Mouse (Mus musculus): ENCODE results near the gene Crip1.
"Not testable (repeated sequence)": the region's sequence is repeated elsewhere in the genome, so short reads cannot be mapped to it uniquely, and the experiment has no call there.

Gene Crip1

DNA sequence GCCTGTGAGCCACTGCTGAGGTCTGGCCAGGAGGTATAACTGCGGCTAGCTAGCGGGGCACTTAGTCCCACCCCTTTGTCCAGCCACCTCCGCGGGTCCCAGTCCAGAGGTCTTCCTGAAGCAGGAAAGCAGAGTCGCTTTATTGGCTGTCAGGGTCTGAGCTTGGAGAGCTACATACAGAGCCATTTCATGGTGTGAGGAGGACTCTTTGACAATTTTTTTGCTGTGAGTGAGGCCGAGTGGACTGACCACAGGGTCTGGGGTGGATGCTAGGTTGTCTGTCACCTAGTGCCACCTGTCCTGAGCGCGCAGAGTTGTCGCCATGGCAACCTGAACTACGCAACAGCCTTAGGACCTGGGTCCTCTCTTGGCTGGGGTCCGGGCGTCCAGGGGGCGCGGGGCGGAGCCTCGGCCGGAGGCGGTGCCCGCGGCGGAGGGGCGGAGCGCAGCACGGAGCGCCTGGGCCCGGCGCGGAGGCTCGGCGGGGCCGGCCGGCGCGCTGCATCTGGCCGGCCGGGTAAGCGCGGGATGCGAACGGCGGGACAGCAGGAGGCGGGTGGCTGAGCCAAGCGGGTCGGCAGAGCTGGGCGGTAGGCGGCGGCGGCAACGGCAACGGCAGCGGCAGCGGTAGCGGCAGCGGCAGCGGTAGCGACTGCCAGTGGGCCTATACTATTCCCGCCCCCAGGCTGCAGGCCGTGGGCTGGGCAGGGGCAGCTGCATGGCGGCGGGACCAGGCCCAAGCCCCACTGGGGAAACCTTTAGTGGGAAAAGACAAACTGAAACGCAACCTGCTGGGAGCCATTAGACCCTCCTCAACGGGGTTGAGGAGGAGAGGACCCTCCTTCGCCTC lies 39.6 kb downstream of the Crip1 start, which contains the start of gene Tmem121:
Gene Tmem121, plus strand, starts transcription at position 489 of the 850 bp plus-strand sequence.
- no peak for DNase-seq

DNA sequence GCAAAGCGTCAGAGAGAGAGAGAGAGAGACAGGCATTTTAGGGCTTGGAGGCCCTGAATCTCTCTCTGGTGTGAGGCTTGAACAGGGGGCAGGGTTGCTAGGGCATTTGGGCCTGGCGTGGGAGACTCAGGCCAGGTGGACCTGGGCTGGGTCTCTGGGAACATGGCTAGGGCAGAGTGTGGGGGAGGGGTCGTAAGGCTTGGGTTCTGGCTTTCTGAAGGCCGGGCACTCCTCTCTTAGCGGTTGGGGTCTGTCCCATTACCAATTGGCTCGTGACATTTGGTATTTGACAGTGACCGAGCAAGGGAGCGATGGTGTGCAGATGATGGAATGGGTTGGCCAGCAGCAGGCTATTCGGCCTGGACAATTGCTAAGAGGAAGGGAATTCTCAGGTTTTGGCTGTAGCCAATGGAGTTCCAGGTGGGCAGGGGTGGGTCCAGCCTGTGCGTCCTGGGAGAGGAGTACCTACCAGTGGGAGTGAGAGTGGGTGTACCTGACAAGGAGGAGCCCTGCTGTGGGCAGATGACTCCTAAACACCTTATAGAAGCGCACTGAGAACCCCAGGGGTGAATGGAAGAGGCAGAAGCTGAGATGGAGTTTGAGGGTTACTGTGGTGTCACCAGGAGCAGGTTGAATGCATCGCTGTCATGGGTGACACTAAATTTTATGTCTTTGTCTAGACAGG lies 40.4 kb downstream of the Crip1 start:
- DNase-seq = no peak

GRCm38 (mm10) chr12:113187011-113187375 lies 40.9 kb downstream of the Crip1 start:
- DNase-seq = no peak

DNA sequence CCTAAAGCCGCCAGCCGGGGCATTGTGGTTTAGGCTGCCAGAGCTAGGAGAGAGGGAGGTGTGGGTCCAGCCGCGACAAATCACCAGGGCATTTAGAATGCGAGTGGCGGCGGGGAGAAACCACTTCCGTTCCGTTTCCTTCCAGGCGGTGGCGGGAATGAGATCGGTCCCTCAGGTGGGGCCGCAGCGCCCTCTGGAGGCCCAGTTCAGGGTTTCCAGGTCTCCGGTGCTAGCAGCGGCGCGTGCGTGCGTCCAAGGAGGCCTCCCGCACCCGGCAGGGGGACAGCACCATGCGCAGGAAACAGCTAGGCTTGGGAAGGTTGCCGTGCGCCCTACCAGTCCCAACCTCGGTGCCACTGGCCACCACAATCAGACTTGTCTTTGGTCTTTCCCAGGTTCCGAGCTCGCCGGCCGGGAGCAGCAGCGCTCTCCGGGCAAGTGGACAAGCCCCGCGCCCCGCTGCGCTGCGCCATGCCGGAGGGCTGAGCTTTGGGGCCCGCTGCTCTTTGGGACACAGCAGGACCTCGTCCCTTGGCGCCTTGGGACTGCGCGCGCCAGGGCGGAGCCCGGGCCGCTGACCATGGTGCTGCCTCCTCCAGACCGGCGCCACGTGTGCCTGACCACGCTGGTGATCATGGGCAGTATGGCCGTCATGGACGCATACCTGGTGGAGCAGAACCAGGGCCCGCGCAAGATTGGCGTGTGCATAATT lies 41.6 kb downstream of the Crip1 start:
- DNase-seq = peak; percentile 46

DNA sequence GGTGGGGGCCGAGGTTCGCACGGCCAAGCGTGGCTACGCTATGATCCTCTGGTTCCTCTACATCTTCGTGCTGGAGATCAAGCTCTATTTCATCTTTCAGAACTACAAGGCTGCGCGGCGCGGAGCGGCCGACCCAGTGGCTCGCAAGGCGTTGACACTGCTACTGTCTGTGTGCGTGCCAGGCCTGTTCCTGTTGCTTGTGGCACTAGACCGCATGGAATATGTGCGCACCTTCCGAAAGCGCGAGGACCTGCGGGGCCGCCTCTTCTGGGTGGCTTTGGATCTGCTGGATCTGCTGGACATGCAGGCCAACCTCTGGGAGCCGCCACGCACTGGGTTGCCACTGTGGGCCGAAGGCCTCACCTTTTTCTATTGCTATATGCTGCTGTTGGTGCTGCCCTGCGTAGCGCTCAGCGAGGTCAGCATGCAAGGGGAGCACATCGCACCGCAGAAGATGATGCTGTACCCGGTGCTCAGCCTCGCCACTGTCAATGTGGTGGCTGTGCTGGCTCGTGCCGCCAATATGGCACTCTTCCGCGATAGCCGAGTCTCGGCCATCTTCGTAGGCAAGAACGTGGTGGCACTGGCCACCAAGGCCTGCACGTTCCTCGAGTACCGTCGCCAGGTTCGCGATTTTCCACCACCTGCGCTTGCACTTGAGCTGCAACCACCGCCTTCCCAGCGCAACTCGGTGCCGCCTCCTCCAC lies 42.4 kb downstream of the Crip1 start:
- DNase-seq = no peak

DNA sequence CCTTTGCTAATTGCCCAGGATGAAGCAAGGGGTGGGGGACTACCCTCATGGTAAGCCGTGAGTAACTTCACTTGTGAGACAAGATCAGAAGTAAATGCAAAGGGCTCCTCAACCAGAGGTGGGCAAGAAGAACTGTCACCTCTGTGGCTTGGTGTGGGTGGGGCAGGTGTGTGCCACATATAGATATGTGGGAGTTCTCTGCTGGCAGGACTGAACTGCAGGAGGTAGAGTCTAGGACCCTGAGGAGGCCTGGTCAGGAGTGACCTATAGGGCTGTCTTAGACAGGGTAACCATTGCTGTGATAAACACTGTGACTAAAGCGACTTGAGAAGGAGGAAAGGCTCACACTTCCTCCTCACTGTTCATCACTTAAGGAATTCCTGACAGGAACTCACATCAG lies 47.3 kb downstream of the Crip1 start:
- DNase-seq = no peak

GRCm38 (mm10) chr12:113199132-113199531 lies 53.0 kb downstream of the Crip1 start:
- not testable (repeated sequence) for DNase-seq

DNA sequence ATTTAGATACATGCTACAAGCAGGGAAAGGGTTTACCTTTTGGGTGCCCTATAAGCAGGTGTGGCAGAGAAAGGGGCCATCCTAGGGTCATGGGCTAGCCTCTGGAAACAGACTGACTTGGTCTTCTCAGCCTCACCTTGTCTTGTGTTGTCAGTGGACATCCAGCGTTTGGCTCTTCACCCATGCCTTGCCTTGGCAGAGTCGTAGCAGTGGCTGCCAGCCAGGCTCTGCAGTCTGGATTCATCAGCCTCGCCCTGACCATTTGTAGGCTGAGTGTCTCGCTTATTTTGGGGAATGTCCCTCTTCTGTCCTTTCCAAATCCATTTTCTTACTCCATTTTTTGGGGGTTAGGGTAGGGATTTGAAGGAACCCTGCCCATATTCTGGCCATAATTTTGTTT lies 55.2 kb downstream of the Crip1 start:
- no peak for DNase-seq

- DNase-seq = no peak
Observed at GRCm38 (mm10) chr12:113202008-113202407, 55.9 kb downstream of the Crip1 start.

Measured in kidney, adult 9 months (tissue).